Mouse (Mus musculus) thymus, adult 2 months (tissue): ENCODE results near the gene Macrod2.

Experiments used
- CTCF ChIP-seq: fragments of 200-500 bp; IDR thresholded peaks from 2 replicates; pipeline ENCODE4 v1.5.1; 2012; ENCODE audit warnings: mild to moderate bottlenecking, control low read depth, low read length, moderate library complexity, borderline replicate concordance; ENCODE audit not compliant: control insufficient read depth, poor library complexity, insufficient read depth; ENCODE audit errors: extremely low read depth
- POLR2A ChIP-seq: fragments of 200-500 bp; IDR thresholded peaks from 2 replicates; pipeline ENCODE4 v1.6.1; 2012; ENCODE audit warnings: mild to moderate bottlenecking, low read length, control low read depth, moderate library complexity; ENCODE audit not compliant: control insufficient read depth, poor library complexity, insufficient read depth; ENCODE audit errors: extremely low read depth

GRCm38 (mm10) chr2:140865636-140866035, 470.5 kb downstream of the Macrod2 start:
- no peak for TF ChIP-seq CTCF
- TF ChIP-seq POLR2A, result no peak
